Mouse (Mus musculus) ES-Bruce4 (cell line): ENCODE data around the gene Pla2g2c. TPM values are rescaled to one million over a fixed set of nuclear protein-coding genes. Genes with fewer than 3 reads are reported as not detected.

Source experiments
- H3K27ac ChIP-seq: 2 replicates; pipeline ENCODE4 v1.5.1; 2012; ENCODE audit warnings: low read length, inconsistent platforms; ENCODE audit not compliant: insufficient read depth
- H3K27me3 ChIP-seq: 2 replicates; pipeline ENCODE4 v1.6.1; 2012; ENCODE audit warnings: mild to moderate bottlenecking, low read length, inconsistent platforms; ENCODE audit not compliant: control insufficient read depth, poor library complexity, insufficient read depth, severe bottlenecking
- H3K36me3 ChIP-seq: 2 replicates; pipeline ENCODE4 v1.6.1; 2012; ENCODE audit warnings: inconsistent platforms, mild to moderate bottlenecking, low read length, moderate library complexity; ENCODE audit not compliant: control insufficient read depth, poor library complexity, insufficient read depth, severe bottlenecking
- H3K4me1 ChIP-seq: one replicate; pipeline ENCODE4 v1.8.1; 2011; ENCODE audit warnings: low read length; ENCODE audit not compliant: control insufficient read depth, insufficient read depth
- H3K4me3 ChIP-seq: 2 replicates; pipeline ENCODE4 v1.5.1; 2011; ENCODE audit warnings: low read depth, mild to moderate bottlenecking, low read length
- H3K9ac ChIP-seq: 2 replicates; pipeline ENCODE4 v1.6.1; 2012; ENCODE audit warnings: low read depth, mild to moderate bottlenecking, inconsistent platforms; ENCODE audit not compliant: poor library complexity, severe bottlenecking
- H3K9me3 ChIP-seq: replicated peaks from 2 replicates; pipeline ENCODE4 v1.6.1; 2012; ENCODE audit warnings: mild to moderate bottlenecking, low read length, inconsistent platforms; ENCODE audit not compliant: control insufficient read depth, poor library complexity, insufficient read depth, severe bottlenecking
- CTCF ChIP-seq: IDR thresholded peaks from one replicate; pipeline ENCODE4 v1.8.1; 2011; ENCODE audit warnings: low read depth, low read length
- EP300 ChIP-seq: IDR thresholded peaks from 2 replicates; pipeline ENCODE4 v1.6.1; 2011; ENCODE audit warnings: low read depth, low read length; ENCODE audit not compliant: insufficient read depth
- POLR2A ChIP-seq: IDR thresholded peaks from one replicate; pipeline ENCODE4 v1.8.1; 2011; ENCODE audit warnings: low read length; ENCODE audit not compliant: insufficient read depth
- polyA plus RNA-seq: library from polyadenylated mRNA; stranded (reverse); fragments of >200 nt; gene quantifications from 2 replicates; pipeline ENCODE4 v1.2.4, GENCODE M21; 2011; ENCODE audit warnings: low read depth; ENCODE audit not compliant: missing spikeins, insufficient read depth, insufficient read length

The Pla2g2c gene
- polyA plus RNA-seq, 1 experiment = 0.79 TPM

- Histone ChIP-seq H3K27me3 (no peaks in the 10 kb centered on the region), H3K4me1 (peaks cover 11% of the 10 kb centered on the region), H3K4me3 (no peak overlapping the region)
These were observed 26.3 kb upstream of the Pla2g2c start for GRCm38 (mm10) chr4:138698296-138698695.

DNA sequence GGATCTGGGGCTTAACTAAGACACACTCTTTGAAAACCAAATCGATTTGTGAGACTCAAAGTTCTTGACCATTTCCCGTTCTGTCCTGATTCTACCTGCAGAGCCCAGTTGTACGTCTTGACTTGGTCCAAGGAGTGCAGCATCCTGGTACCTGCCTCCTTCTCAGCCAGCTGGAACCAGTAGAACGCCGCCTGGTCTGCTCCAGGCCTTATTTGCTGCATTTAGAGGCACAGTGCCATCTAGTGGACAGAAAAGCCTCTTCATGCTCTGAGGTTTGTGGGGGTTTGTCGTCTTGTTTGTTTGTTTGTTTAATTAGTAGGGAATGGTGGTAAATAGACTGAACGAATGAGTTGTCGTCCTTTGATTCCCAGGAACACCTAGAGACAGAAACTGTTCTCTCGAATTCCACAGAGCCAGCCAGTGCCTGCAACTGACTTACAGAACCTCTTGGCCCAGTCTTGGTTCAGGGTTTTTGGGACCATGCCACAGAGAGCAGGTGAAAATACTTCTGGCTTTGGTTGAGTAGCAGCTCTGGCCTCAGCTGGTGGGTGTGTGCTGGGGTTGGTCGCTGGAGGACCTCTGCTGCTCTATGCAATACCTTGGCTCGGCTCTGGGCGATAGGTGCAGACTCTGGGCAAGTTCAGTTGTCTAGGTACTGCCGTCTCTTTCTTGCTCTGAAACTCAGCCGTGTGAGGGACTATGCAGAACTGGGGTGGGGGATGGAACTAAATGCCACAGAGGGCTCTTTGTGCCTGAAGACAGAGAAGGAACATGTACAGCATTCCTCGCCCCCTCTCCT is 24.2 kb upstream of the Pla2g2c start:
- no peaks in the 10 kb centered on the region for H3K27me3 ChIP-seq
- TF ChIP-seq EP300 = peak; percentile 90; the same call in 1 of the 2 replicates
- TF ChIP-seq POLR2A = no peak
- peak; percentile 72 for TF ChIP-seq CTCF

More at GRCm38 (mm10) chr4:138698296-138698695, 26.3 kb upstream of the Pla2g2c start:
- Histone ChIP-seq H3K9me3 (no peaks in the 10 kb centered on the region), H3K36me3 (no peaks in the 10 kb centered on the region), H3K9ac (no peak overlapping the region), H3K27ac (no peak overlapping the region)
- TF ChIP-seq CTCF (no peak), EP300 (no peak), POLR2A (no peak)

GRCm38 (mm10) chr4:138701111-138701510 is 23.5 kb upstream of the Pla2g2c start:
- peak overlapping the region; percentile 3; the same call in 1 of the 2 replicates for H3K4me3 ChIP-seq
- H3K9ac ChIP-seq = 0 out of 2 replicates have a peak overlapping the region, but pooled peaks have one; percentile 19
- peak overlapping the region; percentile 60 for H3K27ac ChIP-seq
- peaks cover 11% of the 10 kb centered on the region for H3K4me1 ChIP-seq
- TF ChIP-seq POLR2A (no peak), EP300 (no peak), CTCF (no peak)
- H3K27me3 ChIP-seq = no peaks in the 10 kb centered on the region
- H3K36me3 ChIP-seq = no peaks in the 10 kb centered on the region
- no peaks in the 10 kb centered on the region for H3K9me3 ChIP-seq

More for the DNA sequence above, 24.2 kb upstream of the Pla2g2c start:
- H3K9me3 ChIP-seq = no peaks in the 10 kb centered on the region
- peak overlapping the region; percentile 19 for H3K9ac ChIP-seq
- H3K27ac ChIP-seq = peak overlapping the region; percentile 60
- no peaks in the 10 kb centered on the region for H3K36me3 ChIP-seq
- H3K4me1 ChIP-seq = peaks cover 11% of the 10 kb centered on the region
- H3K4me3 ChIP-seq = peak overlapping the region; percentile 3; the same call in 1 of the 2 replicates

GRCm38 (mm10) chr4:138702031-138702430 is 22.6 kb upstream of the Pla2g2c start:
- TF ChIP-seq POLR2A = no peak
- TF ChIP-seq EP300 = 0 out of 2 replicates have a peak, but pooled peaks have one; percentile 33
- Histone ChIP-seq H3K9ac (no peak overlapping the region), H3K27me3 (no peaks in the 10 kb centered on the region), H3K27ac (peak overlapping the region; percentile 57), H3K4me3 (no peak overlapping the region), H3K9me3 (no peaks in the 10 kb centered on the region), H3K4me1 (peaks cover 8% of the 10 kb centered on the region), H3K36me3 (no peaks in the 10 kb centered on the region)

- peak overlapping the region; percentile 57; the same call in 1 of the 2 replicates for H3K27ac ChIP-seq
- H3K9ac ChIP-seq = no peak overlapping the region
- H3K4me1 ChIP-seq = peaks cover 6% of the 10 kb centered on the region
- H3K27me3 ChIP-seq = no peaks in the 10 kb centered on the region
- no peaks in the 10 kb centered on the region for H3K9me3 ChIP-seq
- H3K4me3 ChIP-seq = no peak overlapping the region
- TF ChIP-seq POLR2A (no peak), EP300 (peak; percentile 48; the same call in 1 of the 2 replicates), CTCF (no peak)
- H3K36me3 ChIP-seq = no peaks in the 10 kb centered on the region
These were observed 22.1 kb upstream of the Pla2g2c start for GRCm38 (mm10) chr4:138702528-138702927.

GRCm38 (mm10) chr4:138703591-138703990 is 21.0 kb upstream of the Pla2g2c start:
- Histone ChIP-seq H3K4me1 (peaks cover 7% of the 10 kb centered on the region), H3K27me3 (no peaks in the 10 kb centered on the region), H3K27ac (peak overlapping the region; percentile 57), H3K9me3 (no peaks in the 10 kb centered on the region), H3K36me3 (no peaks in the 10 kb centered on the region), H3K4me3 (no peak overlapping the region), H3K9ac (no peak overlapping the region)
- TF ChIP-seq EP300 (no peak), POLR2A (no peak)
